Mouse (Mus musculus): ENCODE data around the gene Pbld1.

DNA sequence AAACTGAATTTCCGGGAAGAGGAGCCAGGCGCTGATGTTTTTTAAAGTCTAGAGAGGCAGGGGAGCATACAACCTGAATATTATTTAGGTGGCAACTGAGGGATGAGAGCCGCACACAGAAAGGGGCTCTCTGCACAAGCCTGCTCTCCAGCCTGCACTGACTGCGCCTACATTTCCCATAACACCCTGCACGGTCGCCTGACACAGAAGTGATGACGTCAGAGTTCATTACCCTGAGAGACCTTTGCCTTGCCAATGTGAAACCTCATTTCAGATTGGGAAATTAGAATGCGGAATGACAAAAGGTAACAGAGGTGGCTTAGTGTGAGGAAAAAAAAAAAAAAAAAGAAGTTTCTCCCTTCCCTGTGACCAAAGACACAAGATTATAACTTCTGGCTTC is 62.6 kb downstream of the Pbld1 start:
- TF ChIP-seq CTCF (IDR thresholded peaks at IDR 0.05; ENCODE audit: low read depth, low read length) (no peak), POLR2A (IDR thresholded peaks at IDR 0.05; ENCODE audit: extremely low read depth, insufficient read depth, low read length) (no peak)
